Mouse (Mus musculus) ES-Bruce4 (cell line): Measurements from ENCODE around the gene Elfn1. TPM values are rescaled to one million over a fixed set of nuclear protein-coding genes. Genes with fewer than 3 reads are reported as not detected.

Experiments used
- H3K27ac ChIP-seq: 2 replicates; pipeline ENCODE4 v1.5.1; 2012; ENCODE audit warnings: low read length, inconsistent platforms; ENCODE audit not compliant: insufficient read depth
- H3K27me3 ChIP-seq: 2 replicates; pipeline ENCODE4 v1.6.1; 2012; ENCODE audit warnings: mild to moderate bottlenecking, low read length, inconsistent platforms; ENCODE audit not compliant: control insufficient read depth, poor library complexity, insufficient read depth, severe bottlenecking
- H3K36me3 ChIP-seq: 2 replicates; pipeline ENCODE4 v1.6.1; 2012; ENCODE audit warnings: inconsistent platforms, mild to moderate bottlenecking, low read length, moderate library complexity; ENCODE audit not compliant: control insufficient read depth, poor library complexity, insufficient read depth, severe bottlenecking
- H3K4me1 ChIP-seq: one replicate; pipeline ENCODE4 v1.8.1; 2011; ENCODE audit warnings: low read length; ENCODE audit not compliant: control insufficient read depth, insufficient read depth
- H3K4me3 ChIP-seq: 2 replicates; pipeline ENCODE4 v1.5.1; 2011; ENCODE audit warnings: low read depth, mild to moderate bottlenecking, low read length
- H3K9ac ChIP-seq: 2 replicates; pipeline ENCODE4 v1.6.1; 2012; ENCODE audit warnings: low read depth, mild to moderate bottlenecking, inconsistent platforms; ENCODE audit not compliant: poor library complexity, severe bottlenecking
- H3K9me3 ChIP-seq: replicated peaks from 2 replicates; pipeline ENCODE4 v1.6.1; 2012; ENCODE audit warnings: mild to moderate bottlenecking, low read length, inconsistent platforms; ENCODE audit not compliant: control insufficient read depth, poor library complexity, insufficient read depth, severe bottlenecking
- CTCF ChIP-seq: IDR thresholded peaks from one replicate; pipeline ENCODE4 v1.8.1; 2011; ENCODE audit warnings: low read depth, low read length
- EP300 ChIP-seq: IDR thresholded peaks from 2 replicates; pipeline ENCODE4 v1.6.1; 2011; ENCODE audit warnings: low read depth, low read length; ENCODE audit not compliant: insufficient read depth
- POLR2A ChIP-seq: IDR thresholded peaks from one replicate; pipeline ENCODE4 v1.8.1; 2011; ENCODE audit warnings: low read length; ENCODE audit not compliant: insufficient read depth
- polyA plus RNA-seq: library from polyadenylated mRNA; stranded (reverse); fragments of >200 nt; gene quantifications from 2 replicates; pipeline ENCODE4 v1.2.4, GENCODE M21; 2011; ENCODE audit warnings: low read depth; ENCODE audit not compliant: missing spikeins, insufficient read depth, insufficient read length

Gene Elfn1
- 0.15 and 0.29 TPM in 2 replicates for polyA plus RNA-seq

DNA sequence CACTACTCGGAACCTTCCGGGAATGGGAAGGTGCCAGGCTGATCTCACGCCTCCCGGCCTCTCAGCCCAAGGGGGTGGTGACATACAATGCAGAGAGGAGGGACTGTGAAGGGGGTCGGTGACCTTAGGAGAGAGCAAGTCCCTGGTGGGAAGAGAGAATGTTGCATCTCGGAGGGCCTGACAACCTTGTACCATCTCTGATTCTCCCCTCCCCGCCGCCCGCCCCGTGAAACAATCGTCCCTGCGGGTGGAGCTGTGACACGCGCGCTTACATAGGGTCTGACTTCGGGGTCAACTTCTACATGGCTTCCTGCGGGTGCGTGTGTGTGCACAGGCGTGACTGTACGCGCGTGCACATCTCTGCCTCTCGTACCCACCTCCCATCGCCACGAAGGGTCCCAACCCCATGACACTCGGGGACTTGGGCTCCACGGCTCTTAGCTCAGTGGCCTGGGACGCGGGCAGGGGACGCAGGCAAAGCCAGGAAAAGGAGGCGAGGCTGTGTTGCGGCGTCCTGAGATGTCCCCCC is at the start of gene Elfn1:
TSS of gene Elfn1 (plus strand) at position 230 of the 529 bp plus-strand sequence.
- peaks cover 45% of the 10 kb centered on the region for H3K27me3 ChIP-seq
- no peak within 1 kb of the TSS for H3K27ac ChIP-seq
- TF ChIP-seq EP300 (no peak), POLR2A (no peak), CTCF (no peak)
- no peaks in the 10 kb centered on the region for H3K4me1 ChIP-seq
- H3K4me3 ChIP-seq = peak within 1 kb of the TSS; percentile 75
- H3K9ac ChIP-seq = peak within 1 kb of the TSS; percentile 64
- H3K9me3 ChIP-seq = no peaks in the 10 kb centered on the region
- no peaks in the 10 kb centered on the region for H3K36me3 ChIP-seq

DNA sequence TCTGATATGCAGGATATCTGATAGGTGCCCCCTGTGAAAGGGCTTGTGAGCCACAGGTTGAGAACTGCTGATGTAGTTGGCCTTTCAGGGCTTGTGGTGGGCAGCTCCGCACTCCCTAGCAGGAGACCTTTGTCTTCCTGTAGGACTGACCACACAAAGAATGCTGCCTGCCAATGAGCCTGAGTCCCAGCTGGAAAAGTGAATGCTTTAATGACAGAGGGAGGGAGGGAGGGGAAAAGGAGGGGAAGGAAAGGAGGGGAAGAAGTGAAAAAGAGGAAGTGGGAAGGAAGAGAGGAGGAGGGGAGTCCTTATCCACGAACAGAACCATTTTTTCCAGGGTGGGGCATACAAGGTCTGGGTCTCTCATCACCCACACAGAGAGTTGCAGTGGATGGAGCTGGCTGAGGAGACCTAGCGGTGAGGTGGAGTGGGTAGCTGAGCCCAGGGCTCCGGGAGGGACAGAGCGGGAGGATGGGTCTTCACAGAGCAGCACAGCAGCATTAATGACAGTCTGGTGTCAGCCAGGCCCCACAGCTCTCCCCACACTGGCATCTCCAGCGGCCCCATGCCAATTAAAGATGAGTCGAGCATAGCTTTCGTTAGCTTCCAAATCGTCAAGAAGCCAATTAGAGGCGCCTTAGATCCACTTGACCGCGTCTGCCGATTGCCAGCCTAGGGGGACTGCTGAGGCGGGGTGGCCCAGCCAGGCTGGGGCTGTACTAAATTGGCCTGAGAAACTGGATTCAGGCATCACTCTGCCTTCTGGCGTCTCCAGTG is 47.2 kb upstream of the Elfn1 start:
- H3K27me3 ChIP-seq = no peaks in the 10 kb centered on the region
- no peak overlapping the region for H3K4me3 ChIP-seq

DNA sequence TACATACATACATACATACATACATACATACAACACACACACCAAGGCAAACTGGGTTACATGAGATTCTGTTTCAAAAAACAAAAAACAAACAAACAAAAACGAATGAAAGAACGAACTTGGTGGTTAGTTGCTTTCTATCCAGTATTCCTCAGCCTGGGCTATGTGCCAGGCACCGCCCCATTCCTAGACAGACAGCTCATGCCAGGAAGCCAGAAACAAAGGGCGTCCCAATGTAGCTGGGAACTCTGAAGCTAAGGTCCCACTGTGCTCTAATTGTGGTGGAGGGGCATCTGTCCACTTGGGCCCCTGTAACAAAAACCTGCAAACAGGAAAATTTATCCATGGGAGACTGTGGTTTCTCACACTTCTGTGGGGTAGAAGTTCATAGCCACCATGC is 45.0 kb upstream of the Elfn1 start:
- H3K4me1 ChIP-seq = no peaks in the 10 kb centered on the region
- no peak overlapping the region for H3K4me3 ChIP-seq
- H3K27me3 ChIP-seq = no peaks in the 10 kb centered on the region
- no peak overlapping the region for H3K9ac ChIP-seq
- no peak overlapping the region for H3K27ac ChIP-seq
- no peaks in the 10 kb centered on the region for H3K9me3 ChIP-seq
- H3K36me3 ChIP-seq = no peaks in the 10 kb centered on the region
- TF ChIP-seq CTCF = no peak
- no peak for TF ChIP-seq POLR2A
- TF ChIP-seq EP300 = no peak

More for the DNA sequence above, 47.2 kb upstream of the Elfn1 start:
- Histone ChIP-seq H3K27ac (no peak overlapping the region), H3K9me3 (no peaks in the 10 kb centered on the region), H3K9ac (no peak overlapping the region), H3K36me3 (no peaks in the 10 kb centered on the region), H3K4me1 (no peaks in the 10 kb centered on the region)
- TF ChIP-seq CTCF = no peak
- no peak for TF ChIP-seq POLR2A
- no peak for TF ChIP-seq EP300

DNA sequence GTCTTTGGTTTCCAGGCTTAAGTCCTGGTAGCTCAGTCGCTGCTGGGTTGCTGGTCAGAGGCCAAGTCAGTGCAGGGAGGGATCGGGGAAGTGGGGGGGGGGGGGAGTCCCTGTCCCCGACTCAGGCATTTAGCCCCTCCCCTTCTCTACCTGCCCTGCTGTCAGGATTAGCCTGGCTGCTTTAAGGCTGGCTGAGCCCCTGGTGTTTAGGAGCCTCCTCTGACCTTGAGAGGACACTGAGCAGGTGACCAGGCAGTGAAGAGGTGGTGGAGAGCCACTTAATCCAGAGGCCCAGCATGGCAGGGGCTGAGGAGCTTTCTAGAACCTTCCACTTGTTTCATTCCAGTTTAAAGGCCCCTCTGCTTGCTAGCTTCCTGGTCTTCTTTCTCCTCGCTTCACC is 36.9 kb upstream of the Elfn1 start:
- Histone ChIP-seq H3K36me3 (no peaks in the 10 kb centered on the region), H3K4me3 (no peak overlapping the region), H3K27me3 (no peaks in the 10 kb centered on the region), H3K4me1 (peaks cover 3% of the 10 kb centered on the region), H3K9ac (no peak overlapping the region), H3K9me3 (no peaks in the 10 kb centered on the region), H3K27ac (no peak overlapping the region)
- TF ChIP-seq POLR2A = no peak
- no peak for TF ChIP-seq EP300
- TF ChIP-seq CTCF = no peak

DNA sequence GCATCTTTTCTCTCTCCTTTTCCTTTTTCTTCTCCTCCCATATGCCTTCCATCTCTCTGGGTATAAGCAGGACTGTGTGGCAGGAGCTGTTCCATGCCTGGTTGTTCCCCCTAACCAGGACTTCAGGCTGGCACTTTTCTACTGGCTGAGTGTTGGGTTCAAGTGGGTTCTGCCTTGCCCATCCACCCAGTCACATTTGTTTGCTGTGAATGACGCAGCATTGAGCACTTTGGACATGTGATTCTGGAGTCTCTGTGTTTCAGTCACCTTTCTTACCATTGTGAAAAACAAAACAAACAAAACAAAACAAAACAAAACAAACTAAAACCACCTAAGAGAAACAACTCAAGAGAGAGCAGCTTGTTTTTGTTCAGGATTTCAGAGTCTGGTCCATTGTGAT is 36.2 kb upstream of the Elfn1 start:
- H3K36me3 ChIP-seq = no peaks in the 10 kb centered on the region
- TF ChIP-seq EP300 (no peak), CTCF (no peak), POLR2A (no peak)
- H3K4me1 ChIP-seq = peaks cover 3% of the 10 kb centered on the region
- H3K9ac ChIP-seq = no peak overlapping the region
- H3K4me3 ChIP-seq = no peak overlapping the region
- no peaks in the 10 kb centered on the region for H3K27me3 ChIP-seq
- H3K9me3 ChIP-seq = no peaks in the 10 kb centered on the region
- no peak overlapping the region for H3K27ac ChIP-seq

- Histone ChIP-seq H3K4me1 (no peaks in the 10 kb centered on the region), H3K4me3 (no peak overlapping the region), H3K27me3 (no peaks in the 10 kb centered on the region), H3K36me3 (no peaks in the 10 kb centered on the region), H3K9me3 (no peaks in the 10 kb centered on the region), H3K27ac (no peak overlapping the region), H3K9ac (no peak overlapping the region)
- no peak for TF ChIP-seq EP300
- no peak for TF ChIP-seq POLR2A
- no peak for TF ChIP-seq CTCF
Observed at GRCm38 (mm10) chr5:139877563-139877962, 30.2 kb upstream of the Elfn1 start.
